Mouse (Mus musculus): ENCODE measurements around the gene Brd2.
A peak's percentile ranks its signal among the peaks of the same experiment; 100 is the strongest.
"Not testable (repeated sequence)": the region's sequence is repeated elsewhere in the genome, so short reads cannot be mapped to it uniquely, and the experiment has no call there.

The Brd2 gene

DNA sequence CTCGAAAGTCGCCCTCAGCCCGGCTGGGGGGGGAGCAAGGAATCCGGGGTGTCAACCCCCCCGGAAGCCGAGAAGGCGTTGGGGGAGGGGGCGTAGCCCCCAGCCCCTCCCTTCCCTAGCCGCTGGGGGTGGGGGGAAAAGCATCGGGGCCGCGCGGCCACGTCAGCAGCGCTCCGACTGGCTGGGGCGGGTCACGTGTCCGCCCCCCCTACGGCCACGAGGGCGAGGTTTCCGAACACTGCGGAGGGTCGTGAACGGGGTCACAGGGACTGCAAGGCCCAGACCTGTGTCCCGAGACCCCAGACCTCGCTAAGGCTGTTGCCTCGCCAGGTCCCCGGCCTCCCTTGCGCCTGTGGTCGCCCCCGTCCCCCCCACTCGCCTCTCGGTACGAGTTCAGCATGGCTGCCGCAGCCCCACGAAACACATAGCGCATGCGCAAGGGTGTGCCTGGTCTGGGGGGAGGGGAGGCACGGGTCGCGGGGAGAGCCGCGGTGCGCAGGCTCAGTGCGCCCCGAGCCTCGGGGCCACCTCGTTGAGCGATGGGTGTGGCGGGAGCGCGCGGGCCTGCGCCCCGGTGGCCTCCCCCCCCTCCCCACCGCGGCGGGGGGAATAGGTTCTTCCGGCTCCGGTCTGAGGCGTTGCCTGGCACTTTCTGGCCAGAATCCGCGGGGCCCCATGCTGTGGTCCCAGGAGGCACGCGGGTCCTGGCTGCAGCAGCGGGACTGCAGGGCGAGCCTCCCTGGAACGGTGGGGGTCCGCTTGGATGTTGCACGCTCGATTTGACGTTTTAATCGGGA is at the start of gene Brd2:
Brd2 (minus strand) TSS at position 447 of the 797 bp plus-strand sequence.
- peak; percentile 96 for DNase-seq (ENCODE audit: low read depth, low spot score)

DNA sequence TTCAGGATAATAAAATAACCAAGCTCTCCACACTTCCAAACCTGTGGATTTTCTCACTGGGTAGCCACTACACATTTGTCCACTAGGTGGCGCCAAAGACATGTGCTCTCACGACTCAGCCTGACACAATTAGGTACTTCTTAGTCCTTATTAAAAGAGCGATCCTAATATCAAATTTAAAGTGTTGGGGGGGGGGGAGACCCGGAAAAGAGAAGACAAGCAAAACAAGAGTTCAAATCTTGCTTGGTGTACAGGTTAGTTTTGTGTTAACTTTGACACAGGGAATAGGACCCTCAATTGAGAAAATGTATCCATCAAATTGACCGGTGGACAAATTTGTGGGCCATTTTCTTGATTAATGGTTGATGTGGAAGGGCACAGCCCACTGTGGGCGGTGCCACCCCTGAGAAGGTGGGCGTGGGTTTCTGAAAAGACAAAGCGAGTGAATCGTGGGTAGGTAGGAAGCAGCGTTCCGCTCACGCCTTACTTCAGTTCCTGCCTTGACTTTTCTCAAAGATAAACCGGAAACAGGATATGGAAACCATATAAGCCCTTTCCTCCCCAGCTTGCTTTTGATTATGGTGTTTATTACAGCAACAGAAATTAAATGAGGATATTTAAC is 48.6 kb upstream of the Brd2 start:
- DNase-seq (ENCODE audit: low read depth, low spot score), result peak; percentile 70

DNA sequence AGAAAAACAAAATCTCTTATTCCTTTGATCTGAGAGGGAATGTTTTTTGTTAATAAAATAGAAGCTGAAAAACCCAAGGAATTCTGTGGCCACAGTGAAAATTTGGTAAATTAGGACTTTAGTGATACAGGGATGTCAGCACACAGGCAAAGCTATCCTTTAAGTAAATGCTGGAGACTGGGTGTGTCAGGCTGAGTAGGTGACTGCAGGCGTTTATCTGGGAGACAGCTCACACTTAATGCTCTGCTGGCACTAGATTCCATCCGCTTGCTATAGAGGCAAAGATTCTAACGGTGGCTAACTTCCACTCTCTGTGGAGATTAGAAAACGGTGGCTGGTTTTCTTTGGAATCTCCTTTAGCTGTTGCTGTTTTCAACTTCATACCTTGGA is 48.0 kb upstream of the Brd2 start:
- no peak for DNase-seq (ENCODE audit: low read depth, low spot score)

DNA sequence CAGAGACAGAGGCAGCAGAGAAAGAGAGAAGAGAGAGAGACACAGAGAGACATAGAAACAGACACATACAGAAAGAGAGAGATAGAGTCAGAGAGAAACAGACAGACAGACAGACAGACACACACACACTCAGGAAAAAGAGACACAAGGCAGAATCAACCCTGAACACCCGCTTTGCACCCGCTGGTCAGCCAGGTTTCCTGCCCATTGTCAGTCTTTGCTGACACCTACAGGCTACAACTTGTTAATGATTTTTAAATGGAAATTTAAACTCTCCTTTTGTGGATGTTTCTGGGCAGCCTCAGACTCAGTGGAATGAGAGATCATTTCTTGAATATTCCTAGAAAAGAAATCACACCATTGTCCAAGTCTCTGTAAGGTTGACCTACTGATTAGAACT is 46.8 kb upstream of the Brd2 start:
- DNase-seq (ENCODE audit: low read depth, low spot score), result peak; percentile 54

DNA sequence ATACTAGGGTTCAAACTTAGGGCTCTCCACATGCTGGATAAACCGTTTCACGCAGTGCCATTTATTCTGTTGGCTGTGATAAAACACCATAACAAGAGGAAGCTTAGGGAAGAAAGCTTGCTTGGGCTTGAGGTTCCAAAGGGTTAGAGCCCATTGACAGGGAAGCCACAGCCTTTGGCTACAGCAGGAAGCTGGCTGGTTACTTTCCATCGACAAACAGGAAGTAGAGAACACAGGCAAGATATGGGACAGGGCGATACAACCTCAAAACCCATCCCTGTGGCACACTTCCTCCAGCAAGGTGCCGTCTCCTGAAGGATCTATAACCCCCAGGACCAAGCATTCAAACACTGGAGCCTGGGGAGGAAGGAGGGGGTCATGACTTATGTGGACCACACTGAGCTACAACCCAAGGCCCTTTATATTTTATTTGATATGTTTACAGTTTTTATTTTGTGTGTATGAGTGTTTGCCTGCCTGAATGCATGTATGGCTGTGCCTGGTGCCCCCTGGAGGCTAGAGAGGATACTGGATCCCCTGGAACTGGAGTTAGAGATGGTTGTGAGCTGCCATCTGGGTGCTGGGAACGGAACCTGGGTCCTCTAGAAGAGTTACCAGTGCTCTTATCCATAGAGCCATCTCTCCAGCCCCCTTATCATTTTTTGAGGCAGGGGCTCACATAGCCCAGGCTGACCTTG is 42.7 kb upstream of the Brd2 start:
- DNase-seq (ENCODE audit: low read depth, low spot score), result no peak

DNA sequence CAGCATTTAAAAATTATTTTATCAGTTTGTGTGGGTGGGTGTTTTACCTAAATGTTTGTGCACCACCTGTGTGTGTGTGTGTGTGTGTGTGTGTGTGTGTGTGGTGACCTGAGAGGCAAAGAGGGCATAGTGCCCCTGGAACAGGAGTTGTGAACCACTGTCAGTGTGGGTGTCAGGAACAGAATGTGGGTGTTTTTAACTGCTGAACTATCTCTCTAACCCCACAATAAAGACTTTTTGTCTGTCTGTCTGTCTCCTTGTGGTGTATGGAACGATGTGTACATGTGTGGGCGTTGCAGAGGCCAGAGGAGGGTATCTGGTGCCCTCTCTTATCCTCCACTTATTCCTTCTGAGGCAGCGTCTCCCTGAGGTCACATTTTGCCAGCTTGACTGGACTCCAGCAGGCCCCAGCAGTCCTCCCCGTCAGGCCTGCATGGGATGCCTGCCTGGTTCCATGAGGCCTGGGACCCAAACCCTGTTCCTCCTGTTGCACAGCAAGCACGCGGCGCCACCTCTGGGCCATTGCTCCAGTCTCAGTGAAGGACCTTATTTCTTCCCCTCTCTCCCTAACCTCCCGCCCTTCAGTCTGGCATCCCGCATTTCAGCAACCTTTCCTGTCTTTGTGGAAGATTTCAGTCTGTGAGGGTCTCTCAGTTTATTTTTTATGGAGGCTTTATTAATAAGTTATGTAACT is 41.9 kb upstream of the Brd2 start:
- DNase-seq (ENCODE audit: low read depth, low spot score), result no peak

DNA sequence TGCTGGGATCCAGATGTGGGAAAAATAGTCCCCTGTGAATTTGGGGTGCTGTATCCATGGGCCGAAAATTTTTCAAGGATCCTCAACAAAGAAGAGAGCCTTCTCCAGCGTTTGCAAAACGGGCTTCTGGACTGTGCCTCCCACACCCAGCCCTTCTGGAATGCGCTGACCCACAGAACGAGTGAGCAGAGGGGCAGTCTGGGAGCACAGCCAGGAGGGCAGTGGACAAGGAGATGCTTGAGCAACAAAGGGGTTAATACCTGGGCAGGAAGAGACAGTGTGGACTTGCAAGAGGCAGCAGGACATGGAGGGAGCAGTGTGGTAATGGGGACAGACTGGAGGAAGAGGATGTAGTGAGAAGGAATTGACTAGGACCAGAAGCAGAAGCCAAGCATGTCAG is 33.1 kb upstream of the Brd2 start:
- DNase-seq (ENCODE audit: low read depth, low spot score), result no peak

DNA sequence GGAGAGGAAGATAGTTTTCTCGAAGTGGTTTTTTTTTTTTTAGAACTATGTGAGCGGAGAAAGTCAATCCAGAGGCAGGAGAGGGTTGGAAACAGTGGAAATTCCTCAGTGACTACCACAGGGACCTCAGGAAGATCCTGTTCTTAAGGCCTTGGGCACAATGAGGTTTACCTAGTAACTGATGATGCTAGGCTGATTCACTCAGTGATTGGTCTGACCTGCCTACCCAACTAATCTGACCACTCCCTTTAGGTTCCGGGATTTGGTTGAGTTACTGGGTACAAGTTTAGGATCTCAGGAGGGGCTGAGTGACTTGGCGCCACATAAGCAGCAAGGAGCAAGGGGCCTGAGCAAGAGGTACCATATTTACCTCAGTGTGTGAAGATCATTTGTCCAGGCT is 30.5 kb upstream of the Brd2 start, which contains the start of gene H2-DMb1:
H2-DMb1 (plus strand) TSS at position 150 of the 400 bp plus-strand sequence.
- peak; percentile 51 for DNase-seq (ENCODE audit: low read depth, low spot score)

DNA sequence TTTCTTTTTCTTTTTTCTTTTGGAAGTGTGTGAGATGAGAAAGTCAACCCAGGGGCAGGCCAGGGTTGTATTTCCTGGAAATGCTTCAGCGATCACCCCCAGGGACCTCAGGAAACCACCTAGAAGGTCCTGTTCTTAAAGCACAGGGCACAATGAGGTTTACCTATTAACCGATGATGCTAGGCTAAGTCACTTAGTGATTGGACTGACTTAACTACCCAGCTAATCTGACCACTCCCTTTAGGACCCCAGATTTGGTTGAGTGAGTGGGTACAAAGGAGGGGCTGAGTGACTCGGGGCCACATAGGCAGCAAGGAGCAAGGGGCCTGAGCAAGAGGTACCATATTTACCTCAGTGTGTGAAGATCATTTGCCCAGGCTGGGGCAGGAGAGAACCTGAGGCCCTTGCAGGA is 22.5 kb upstream of the Brd2 start:
- DNase-seq (ENCODE audit: low read depth, low spot score), result no peak

DNA sequence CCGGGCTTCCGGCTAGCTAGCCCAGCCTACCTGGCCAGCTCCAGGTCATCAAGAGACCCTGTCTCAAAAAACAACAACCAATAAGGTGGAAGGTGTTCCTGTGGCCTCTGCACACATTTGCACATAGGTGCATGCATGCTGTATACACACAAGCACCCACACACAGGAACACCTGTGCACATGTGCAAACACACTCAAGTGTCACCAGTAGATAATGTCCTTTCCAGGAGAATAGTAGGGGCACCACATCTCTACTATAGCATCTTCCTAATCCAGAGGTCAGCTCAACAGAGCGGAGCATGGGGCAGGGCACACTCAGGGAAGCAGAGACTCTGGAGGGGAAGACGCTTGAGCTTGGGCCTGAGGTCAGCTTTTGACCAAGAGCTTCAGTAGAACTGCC is 21.8 kb upstream of the Brd2 start:
- DNase-seq (ENCODE audit: low read depth, low spot score), result not testable (repeated sequence)

DNA sequence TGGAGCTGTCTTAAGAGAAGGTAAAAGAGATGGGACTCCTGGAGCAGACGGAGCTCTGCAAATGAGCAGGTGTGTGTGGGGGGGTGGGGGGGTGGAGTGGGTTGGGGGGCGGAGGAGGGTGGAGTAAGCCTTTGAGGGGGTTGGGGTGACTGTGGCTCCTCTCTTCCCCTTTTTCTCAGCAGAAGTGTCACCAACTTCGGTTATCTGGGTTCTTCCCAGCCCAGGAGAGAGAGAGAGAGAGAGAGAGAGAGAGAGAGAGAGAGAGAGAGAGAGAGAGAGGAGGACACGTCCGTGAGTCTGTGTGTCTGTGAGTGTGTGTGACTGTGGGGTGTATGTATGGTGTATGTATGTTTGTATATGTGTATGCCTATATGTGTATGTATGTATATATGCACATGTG is 21.0 kb upstream of the Brd2 start:
- DNase-seq (ENCODE audit: low read depth, low spot score), result no peak

DNA sequence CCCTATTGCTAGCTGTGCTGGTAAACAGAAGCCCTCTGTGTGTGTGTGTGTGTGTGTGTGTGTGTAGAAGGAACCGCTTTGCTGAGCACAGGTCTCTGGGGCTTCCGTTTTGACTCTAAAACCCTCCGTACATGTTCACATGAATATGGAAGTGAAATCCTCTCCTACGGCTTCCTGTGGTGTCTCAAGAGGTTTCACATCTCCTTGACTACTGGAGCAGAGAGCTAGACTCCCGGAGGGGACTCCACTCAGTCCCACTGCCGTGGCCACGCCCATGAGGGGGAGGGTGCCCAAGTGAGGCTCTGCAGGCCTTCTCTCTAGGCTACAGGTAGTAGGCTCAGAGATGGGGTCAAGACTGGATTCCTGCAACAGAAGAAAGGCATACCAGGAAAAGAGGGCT is 20.6 kb upstream of the Brd2 start, which contains the start of gene H2-DMb2:
H2-DMb2 (plus strand) TSS at position 275 of the 400 bp plus-strand sequence.
- no peak for DNase-seq (ENCODE audit: low read depth, low spot score)

DNA sequence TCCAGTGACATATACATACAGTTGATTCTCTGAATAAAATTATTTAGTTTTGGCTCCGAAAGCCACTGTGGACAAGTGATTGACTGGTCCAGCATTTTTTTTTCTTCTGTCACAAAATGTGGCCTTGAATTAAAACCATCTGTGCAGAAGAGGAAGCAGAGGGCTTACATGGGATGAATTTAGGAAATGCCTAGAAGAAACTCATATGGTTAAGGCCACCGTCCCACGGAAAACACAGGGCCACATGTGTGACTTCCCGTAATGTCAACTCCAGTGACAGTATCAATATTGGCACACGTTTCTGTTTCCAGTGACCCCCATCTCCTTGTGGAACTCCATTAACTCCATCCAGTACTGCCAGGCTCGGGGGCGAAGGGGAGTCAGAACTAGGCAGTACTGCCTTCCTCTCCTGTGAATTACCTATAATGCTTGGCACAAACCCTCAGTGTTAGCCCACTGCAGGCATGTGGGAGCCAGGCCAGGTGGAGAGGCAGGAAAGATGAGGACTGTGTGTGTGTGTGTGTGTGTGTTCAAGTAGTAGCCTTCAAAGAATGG is 20.1 kb upstream of the Brd2 start:
- no peak for DNase-seq (ENCODE audit: low read depth, low spot score)

DNA sequence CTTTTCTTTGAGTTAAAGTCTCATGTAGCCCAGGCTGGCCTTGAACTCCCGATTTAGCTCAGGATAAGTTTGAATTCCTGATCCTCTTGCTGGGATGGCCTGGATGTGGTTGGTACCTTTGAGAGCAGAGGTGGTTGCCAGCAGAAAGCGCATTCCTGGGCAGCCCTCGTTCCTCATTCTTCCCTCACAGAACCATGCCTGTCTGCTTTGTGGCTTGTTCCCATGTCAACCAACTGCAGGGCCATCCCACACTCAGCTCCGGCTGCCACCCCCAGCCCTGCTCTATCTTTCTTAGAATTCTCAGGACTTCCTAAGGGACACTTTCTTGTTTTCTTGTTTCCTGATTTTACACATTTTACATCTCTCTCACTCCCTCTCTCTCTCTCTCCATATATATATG is 19.0 kb upstream of the Brd2 start:
- no peak for DNase-seq (ENCODE audit: low read depth, low spot score)

DNA sequence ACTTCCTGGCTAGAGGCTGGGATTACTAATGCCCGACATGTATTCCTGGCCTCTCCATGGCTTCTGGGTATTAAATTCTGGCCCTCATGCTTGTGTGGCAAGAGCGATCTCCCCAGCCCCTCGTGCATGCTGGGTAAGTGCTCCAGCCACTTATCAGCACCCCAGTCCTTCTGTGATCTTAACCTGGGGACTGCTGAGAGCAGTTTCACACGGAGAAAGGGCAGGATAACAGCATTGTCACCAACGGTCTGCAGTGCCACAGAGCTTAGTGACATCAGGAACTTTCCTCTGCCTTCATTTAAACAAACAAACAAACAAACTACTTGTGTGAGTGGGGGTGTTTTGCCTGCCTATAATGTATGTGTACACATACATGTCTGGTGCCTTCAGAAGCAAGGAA is 17.8 kb upstream of the Brd2 start:
- DNase-seq (ENCODE audit: low read depth, low spot score), result no peak

DNA sequence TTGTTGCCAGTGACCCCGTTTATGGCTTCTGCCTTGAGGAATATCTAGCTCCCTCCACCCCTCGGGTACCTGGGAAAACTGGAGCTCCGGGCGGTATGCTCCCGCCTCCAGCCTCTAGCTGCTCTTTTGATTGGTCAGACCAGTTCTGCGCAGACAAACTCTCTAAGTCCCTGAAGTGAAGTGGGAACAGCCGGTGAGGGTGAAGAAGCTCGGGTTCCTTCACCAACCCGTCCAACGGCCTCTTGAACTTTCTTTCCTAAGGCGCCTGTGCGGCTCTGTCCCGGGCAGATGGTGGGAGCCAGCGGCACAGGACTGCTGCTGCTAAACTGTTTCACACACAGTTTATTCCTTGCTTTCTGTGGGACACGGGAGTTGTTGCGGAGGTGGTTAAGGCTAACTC is 17.0 kb upstream of the Brd2 start:
- DNase-seq (ENCODE audit: low read depth, low spot score), result no peak

DNA sequence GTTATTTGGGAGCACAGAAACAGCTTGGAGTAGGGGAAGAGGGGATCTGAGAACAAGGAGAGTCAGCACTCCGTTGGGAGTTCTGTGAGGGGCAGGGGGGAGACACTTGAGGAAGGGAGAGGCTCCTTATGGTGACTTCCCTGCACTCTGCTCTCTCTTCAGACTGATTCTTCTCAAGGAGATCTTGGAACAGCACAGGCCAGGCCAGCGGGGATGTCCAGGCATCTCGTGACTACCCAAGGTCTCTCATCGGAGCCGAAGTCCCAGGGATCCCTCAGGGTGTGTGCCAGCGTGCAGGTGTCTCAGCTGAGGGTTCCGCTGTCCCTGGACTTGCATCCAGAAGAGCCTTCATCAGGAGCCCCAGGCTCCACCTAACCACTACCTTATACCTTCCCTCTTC is 16.2 kb upstream of the Brd2 start:
- DNase-seq (ENCODE audit: low read depth, low spot score), result no peak

DNA sequence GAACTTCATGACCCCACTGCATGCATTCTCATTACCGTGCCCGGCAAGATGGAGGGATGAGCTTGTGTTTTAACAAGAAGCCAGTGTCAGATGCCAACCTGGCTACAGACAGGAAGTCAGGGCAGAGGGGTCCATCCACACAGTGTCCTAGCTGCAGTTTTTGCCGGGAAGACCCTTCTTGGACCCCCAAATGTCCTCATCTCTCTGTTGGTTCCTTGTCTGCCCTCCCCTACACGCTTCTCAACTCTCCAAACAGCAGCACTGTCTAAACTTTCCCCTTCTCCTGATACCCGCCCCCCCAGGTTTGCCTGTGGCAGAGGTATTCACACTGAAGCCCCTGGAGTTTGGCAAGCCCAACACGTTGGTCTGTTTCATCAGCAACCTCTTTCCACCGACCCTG is 15.2 kb upstream of the Brd2 start:
- no peak for DNase-seq (ENCODE audit: low read depth, low spot score)

DNA sequence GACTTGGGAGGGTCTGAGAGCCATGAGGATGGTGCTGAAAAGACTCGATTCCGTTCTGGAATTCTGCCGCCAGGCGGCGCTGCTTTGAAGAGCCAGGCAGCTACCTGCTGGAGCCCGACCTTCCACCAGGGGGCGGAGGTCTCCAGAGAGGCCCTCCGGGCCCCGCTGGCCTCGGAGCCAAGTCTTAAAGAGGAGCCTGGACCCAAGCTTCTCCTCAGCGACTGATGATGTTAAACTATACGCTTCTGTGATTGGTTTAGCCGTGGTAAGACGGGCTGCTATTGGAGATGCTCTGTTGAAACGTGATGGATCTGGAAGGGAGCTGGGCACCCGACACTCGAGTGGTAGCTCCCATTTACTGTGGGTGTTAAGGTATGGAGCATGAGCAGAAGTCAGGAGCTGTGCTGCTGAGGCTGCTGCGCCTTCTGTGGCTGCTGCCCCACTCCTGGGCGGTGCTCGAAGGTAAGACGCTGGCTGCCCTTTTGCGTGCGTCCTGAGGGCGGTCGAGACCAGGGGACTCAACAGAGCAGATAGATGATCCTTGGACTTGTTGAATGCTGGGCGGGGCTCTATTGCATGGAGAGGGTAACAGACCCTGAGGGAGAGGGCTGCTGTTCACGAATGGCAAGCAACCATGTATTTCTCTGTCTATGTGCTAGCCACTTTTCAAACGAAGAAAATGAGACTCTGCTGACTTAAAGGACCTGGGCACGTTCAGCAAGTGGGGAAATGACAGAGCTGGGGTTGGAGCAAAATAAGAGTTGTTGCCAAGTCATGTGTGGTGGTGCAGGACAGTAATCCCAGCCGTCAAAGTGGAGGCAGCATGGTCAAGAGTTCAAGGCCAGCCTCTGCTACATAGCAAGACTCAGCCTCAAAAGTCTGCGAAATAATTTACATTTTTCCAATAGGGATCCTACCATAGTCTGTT is 13.1 kb upstream of the Brd2 start:
- peak; percentile 100 for DNase-seq (ENCODE audit: low read depth, low spot score)

DNA sequence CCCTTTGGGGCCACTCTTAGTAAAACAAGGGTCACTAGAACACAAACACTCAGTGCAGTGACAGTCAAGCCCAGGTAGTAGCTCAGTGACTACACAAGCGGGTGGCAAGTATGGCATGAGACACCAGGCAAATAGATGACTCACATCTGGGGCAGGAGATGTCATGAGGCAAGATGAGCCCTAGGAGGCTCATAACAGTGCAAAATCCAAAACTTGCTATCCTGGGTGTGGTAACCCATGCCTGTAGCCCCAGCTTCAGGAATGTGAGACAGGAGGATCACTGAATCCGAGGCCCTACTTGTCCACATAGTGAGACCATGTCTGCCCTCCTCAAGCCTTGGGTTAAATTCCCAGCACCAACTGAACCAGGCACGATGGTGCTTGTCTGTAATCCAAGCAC is 12.0 kb upstream of the Brd2 start:
- no peak for DNase-seq (ENCODE audit: low read depth, low spot score)

DNA sequence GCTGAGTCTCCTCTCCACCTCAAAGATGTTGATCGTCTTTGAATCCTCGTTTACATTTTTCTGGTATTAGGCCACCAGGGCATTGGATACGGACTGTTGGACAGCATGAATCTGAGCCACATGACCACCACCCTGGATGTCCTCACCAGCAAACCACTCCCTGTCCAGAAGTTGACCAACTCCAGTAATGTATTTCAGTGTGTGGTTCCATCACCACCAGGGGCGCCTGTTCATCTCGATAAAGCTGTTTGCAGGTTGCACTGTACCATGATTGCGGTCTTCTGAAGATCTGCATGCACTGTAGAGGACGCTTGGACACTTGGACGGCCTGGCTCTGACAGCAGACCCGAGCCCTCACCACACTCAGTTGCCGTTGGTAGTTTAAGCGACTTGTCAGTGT is 10.9 kb upstream of the Brd2 start:
- DNase-seq (ENCODE audit: low read depth, low spot score), result no peak

Data from forelimb bud, embryonic 11.5 days (tissue).